Mouse (Mus musculus): Measurements from ENCODE around the gene Ankfn1.
A peak's percentile ranks its signal among the peaks of the same experiment; 100 is the strongest.

Ankfn1 gene

GRCm38 (mm10) chr11:89676922-89677321, 100.5 kb downstream of the Ankfn1 start:
- DNase-seq (ENCODE audit: low read depth, low spot score) = no peak

- DNase-seq (ENCODE audit: low read depth, low spot score) = no peak
Observed at GRCm38 (mm10) chr11:89673916-89674507, 103.4 kb downstream of the Ankfn1 start.

- DNase-seq (ENCODE audit: low read depth, low spot score) = no peak
Observed at GRCm38 (mm10) chr11:89672510-89673085, 104.9 kb downstream of the Ankfn1 start.

- no peak for DNase-seq (ENCODE audit: low read depth, low spot score)
Observed at GRCm38 (mm10) chr11:89665170-89665880, 112.1 kb downstream of the Ankfn1 start.

- DNase-seq (ENCODE audit: low read depth, low spot score) = no peak
Observed at GRCm38 (mm10) chr11:89659048-89659447, 118.4 kb downstream of the Ankfn1 start.

- peak; percentile 68 for DNase-seq (ENCODE audit: low read depth, low spot score)
Observed at GRCm38 (mm10) chr11:89656556-89656955, 120.9 kb downstream of the Ankfn1 start.

GRCm38 (mm10) chr11:89635740-89636139, 141.7 kb downstream of the Ankfn1 start:
- DNase-seq (ENCODE audit: low read depth, low spot score) = peak; percentile 66

- no peak for DNase-seq (ENCODE audit: low read depth, low spot score)
Observed at GRCm38 (mm10) chr11:89631315-89631714, 146.1 kb downstream of the Ankfn1 start.

- no peak for DNase-seq (ENCODE audit: low read depth, low spot score)
Observed at GRCm38 (mm10) chr11:89628562-89628961, 148.9 kb downstream of the Ankfn1 start.

GRCm38 (mm10) chr11:89627232-89627631, 150.2 kb downstream of the Ankfn1 start:
- DNase-seq (ENCODE audit: low read depth, low spot score) = no peak

GRCm38 (mm10) chr11:89623698-89624445, 153.6 kb downstream of the Ankfn1 start:
- peak; percentile 42 for DNase-seq (ENCODE audit: low read depth, low spot score)

GRCm38 (mm10) chr11:89619955-89620354, 157.5 kb downstream of the Ankfn1 start:
- DNase-seq (ENCODE audit: low read depth, low spot score) = peak; percentile 71

GRCm38 (mm10) chr11:89615806-89616205, 161.6 kb downstream of the Ankfn1 start:
- no peak for DNase-seq (ENCODE audit: low read depth, low spot score)

- DNase-seq (ENCODE audit: low read depth, low spot score) = peak; percentile 61
Observed at GRCm38 (mm10) chr11:89611596-89611995, 165.9 kb downstream of the Ankfn1 start.

- no peak for DNase-seq (ENCODE audit: low read depth, low spot score)
Observed at GRCm38 (mm10) chr11:89608071-89608470, 169.4 kb downstream of the Ankfn1 start.

GRCm38 (mm10) chr11:89607270-89607669, 170.2 kb downstream of the Ankfn1 start:
- no peak for DNase-seq (ENCODE audit: low read depth, low spot score)

GRCm38 (mm10) chr11:89606346-89606745, 171.1 kb downstream of the Ankfn1 start:
- no peak for DNase-seq (ENCODE audit: low read depth, low spot score)

- DNase-seq (ENCODE audit: low read depth, low spot score) = no peak
Observed at GRCm38 (mm10) chr11:89602966-89603365, 174.5 kb downstream of the Ankfn1 start.

- DNase-seq (ENCODE audit: low read depth, low spot score) = no peak
Observed at GRCm38 (mm10) chr11:89600921-89601515, 176.4 kb downstream of the Ankfn1 start.

GRCm38 (mm10) chr11:89590273-89590874, 187.1 kb downstream of the Ankfn1 start:
- DNase-seq (ENCODE audit: low read depth, low spot score) = no peak

GRCm38 (mm10) chr11:89586341-89586740, 191.1 kb downstream of the Ankfn1 start:
- no peak for DNase-seq (ENCODE audit: low read depth, low spot score)

Data from ES-CJ7 (cell line).